Mouse (Mus musculus): ENCODE data around the gene Chrm5.

GRCm38 (mm10) chr2:112448510-112449059 lies 32.0 kb downstream of the Chrm5 start:
- TF ChIP-seq POLR2A (IDR thresholded peaks at IDR 0.05; ENCODE audit: low read depth, low read length) (no peak), CTCF (IDR thresholded peaks at IDR 0.05; ENCODE audit: borderline replicate concordance, insufficient read depth, low read length) (no peak)
